Mouse (Mus musculus): ENCODE results near the gene Apol8.

Gene Apol8

DNA sequence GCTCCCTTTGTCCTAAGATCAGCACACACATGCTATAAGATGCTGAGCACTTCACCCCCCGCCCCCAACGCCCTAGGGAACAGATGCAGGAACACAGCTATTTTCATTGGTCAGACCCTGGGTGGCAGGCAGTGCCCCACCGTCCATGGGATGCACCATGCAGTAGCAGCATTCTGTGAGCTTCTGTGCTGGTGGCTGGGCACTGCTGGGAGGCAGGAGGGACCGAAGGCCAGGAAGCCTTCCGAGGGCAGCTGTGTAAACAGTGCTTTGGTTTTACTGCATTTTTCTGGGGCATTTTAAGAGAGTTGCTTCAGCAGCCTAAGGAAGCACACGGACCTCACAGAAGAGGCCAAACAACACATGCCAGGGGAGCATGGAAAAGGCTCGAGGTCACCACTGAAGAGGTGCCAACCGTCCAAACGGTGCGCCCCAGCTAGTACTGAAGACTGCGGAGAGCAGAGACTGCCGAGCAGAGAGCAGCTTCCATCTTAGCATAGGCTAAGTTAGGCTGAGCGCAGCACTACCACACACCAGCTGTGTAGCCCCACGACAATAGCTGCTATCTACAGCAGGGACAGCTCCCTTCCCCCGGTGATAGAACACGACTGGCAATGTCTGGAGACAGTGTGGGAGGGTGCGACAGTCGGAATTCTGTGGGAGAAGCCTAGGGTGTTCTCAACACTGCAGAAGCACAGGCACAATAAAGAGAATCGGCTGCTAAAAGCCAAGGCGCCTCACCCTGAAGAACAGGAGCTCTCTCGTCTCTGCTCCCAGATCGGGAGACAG, 27.4 kb upstream of the Apol8 start:
- DNase-seq = no peak

- DNase-seq = no peak
Observed at GRCm38 (mm10) chr15:77782449-77783014, 25.7 kb upstream of the Apol8 start.

DNA sequence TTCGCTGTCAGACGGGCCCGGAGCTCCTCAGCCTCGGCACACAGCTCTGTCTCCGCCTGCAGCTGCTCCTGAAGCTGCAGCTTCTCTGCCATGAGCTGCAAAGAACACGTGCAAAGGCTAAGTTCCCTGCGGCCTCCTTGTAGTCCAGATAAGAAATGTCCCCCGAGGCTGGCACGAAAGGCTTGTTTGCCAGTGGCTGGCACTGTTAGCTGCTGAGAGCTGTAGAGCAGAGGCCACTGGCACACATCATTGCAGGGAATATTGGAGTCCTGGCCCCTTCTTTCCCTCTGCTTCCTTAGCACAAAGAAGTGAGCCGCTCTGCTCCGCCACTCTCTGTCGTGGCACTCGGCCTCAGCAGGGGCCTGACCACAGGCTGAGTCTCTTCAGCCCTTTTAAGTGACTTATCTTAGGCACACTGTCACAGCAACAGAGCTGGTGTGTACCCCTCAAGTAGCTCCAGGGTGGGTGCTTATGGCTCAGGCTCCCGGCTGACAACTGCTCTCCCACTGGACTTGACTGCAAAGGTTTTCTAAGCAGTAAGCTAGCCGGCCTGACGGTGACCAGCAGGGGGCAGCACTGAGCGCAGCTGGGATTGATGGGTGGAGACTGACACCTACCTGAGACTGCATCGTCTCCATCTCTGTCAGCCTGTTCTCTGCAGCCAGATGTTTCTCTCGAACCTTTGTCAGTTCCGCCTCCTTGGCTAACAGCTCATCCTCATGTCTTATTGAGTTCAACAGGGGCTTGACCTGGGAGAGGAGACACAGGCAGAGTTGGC, 18.6 kb upstream of the Apol8 start:
- DNase-seq = peak; percentile 86

- no peak for DNase-seq
Observed at GRCm38 (mm10) chr15:77774303-77774702, 17.5 kb upstream of the Apol8 start.

GRCm38 (mm10) chr15:77773099-77773915, 16.5 kb upstream of the Apol8 start:
- no peak for DNase-seq

GRCm38 (mm10) chr15:77770942-77771341, 14.1 kb upstream of the Apol8 start:
- no peak for DNase-seq

- no peak for DNase-seq
Observed at GRCm38 (mm10) chr15:77770341-77770740, 13.5 kb upstream of the Apol8 start.

DNA sequence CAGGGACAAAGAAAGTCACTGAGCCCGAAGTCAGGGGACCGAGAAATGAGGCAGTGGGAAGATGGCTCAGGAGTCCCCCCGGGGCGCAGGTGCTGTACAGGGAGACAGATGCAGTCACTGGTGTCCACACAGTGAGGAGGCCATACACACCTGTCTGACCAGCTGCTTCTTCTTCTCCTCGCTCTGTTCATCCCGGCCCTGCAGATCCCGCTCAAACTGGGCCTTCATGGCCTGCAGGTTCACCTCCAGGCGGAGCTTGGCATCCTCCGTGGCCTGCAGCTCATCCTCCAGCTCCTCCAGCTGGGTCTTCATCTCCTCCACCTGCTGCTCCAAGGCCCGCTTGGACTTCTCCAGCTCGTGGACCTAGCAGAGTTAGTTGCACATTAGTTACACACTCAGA, 10.2 kb upstream of the Apol8 start:
- no peak for DNase-seq

- DNase-seq = no peak
Observed at GRCm38 (mm10) chr15:77765484-77766093, 8.8 kb upstream of the Apol8 start.

GRCm38 (mm10) chr15:77764391-77765006, 7.7 kb upstream of the Apol8 start:
- no peak for DNase-seq

GRCm38 (mm10) chr15:77763702-77764101, 6.9 kb upstream of the Apol8 start:
- DNase-seq = no peak

DNA sequence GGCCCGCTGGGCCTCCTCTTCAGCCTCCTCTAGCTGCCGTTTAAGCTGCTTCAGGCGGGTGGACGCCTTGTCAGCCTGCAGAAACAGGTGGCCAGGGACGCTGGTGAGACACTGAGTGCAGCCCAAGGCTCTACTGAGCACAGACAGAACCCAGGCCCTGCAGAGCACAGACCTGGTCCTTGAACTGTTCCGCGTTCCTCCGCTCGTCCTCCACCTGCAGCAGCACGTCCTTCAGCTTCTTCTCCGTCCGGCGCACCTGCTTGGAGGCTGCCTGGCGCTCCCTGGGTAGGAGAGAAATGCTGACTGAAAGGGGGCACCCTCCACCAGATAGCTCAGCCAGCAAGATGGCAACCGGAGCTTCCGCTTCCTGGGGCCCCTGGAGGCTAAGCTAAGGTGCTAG, 6.2 kb upstream of the Apol8 start:
- no peak for DNase-seq

DNA sequence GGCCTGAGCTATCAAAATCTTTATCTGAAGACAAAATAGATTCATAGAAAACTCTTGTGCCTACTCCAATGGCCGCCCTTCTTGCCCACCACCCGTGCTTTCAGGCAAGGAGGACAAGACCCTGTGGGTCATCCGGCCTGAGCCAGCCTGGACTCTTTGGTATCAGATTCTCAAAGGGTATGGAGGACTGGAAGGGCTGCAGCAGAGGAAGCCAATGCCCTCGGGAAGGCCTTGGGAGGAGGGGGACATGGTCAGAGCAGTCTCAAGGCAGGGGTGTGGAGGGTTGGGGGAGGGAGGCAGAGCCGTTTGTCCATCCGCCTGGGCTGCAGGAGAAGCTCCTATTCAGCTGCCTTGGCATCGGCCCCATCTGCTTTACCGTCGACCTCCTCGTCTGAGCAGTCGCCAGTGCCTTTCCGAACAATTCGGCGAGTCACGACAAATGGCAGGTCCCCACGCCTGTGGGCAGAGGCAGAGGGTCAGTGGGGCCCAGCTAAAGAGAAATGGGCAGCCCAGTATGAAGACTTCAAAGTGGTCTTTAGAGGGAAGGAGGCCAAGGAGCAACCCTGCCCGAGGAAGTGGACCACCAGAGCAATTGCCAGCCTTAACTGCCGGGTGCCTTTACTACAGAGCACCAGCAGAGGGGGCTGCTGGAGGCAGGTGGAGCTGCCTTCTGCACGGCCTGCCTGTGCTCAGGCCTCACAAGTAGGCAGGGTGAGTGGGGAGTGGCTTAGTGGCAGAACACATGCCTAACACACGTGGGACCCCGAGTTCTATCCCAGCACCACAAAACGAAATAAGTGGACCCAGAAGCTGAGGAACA, 5.0 kb upstream of the Apol8 start:
- DNase-seq = no peak

DNA sequence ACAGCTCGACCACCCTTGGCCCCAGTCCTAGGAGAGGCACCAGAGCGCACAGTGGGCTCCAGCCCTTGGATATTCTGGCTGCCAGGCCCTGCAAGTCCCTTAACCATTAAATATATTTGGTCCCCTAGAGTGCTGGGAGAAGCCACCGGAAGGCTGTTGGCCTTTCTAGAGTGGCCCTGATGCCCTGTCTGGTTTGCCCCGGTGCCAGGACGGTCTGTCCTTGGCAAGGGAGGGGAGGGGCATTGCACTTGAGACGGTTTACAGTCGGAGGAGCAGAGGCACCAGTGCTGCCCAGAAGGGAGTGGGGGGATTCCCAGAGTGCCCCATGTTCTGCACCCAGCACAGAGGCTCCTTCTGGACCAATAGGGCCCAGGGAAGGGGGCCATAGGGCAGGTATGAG, 4.3 kb upstream of the Apol8 start:
- no peak for DNase-seq

DNA sequence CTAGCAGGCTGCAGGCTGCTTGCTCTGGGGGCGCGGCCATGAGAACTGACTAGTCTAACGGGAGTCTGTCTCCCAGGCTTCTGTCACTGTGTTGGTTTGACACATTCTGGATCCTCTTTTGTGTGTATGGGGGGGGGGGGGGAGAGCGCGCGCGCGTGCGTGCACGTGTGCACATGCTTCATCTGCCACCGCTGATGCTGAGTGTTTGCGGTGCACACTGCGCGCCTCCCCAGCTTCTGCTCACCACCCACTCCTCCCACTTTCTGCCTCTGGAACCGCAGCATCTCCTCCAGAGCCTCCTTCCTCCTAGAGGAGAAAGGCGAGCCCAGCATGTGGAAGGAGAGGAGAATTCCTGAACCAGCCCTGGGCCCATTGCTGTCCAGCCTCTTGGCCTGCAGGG, 3.2 kb upstream of the Apol8 start:
- DNase-seq = no peak

GRCm38 (mm10) chr15:77757586-77758226, 903 bp upstream of the Apol8 start:
- DNase-seq = no peak

DNA sequence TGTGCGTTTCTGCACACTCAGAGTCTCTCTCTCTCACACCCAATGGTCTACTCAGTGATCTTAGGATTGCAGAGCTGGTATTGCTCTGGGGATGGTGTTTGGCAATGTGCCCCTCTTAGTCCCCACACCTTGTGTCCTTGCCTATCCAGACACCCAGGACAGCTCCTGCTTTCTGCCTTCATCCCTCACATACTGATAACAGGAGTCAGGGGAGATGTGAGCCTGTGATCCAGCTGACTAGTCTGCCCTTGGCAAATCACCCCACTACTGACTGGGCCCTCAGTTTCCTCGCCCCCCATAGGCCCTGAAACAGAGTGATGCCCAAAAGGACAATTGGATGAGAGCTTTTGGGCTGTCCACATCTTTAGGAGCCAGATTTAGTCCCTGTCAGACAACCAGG, 722 bp downstream of the Apol8 start:
- DNase-seq = no peak

GRCm38 (mm10) chr15:77755132-77755531, 1.7 kb downstream of the Apol8 start:
- no peak for DNase-seq

GRCm38 (mm10) chr15:77752443-77752842, 4.4 kb downstream of the Apol8 start:
- no peak for DNase-seq

- DNase-seq = no peak
Observed at GRCm38 (mm10) chr15:77750461-77750860, 6.3 kb downstream of the Apol8 start.

DNA sequence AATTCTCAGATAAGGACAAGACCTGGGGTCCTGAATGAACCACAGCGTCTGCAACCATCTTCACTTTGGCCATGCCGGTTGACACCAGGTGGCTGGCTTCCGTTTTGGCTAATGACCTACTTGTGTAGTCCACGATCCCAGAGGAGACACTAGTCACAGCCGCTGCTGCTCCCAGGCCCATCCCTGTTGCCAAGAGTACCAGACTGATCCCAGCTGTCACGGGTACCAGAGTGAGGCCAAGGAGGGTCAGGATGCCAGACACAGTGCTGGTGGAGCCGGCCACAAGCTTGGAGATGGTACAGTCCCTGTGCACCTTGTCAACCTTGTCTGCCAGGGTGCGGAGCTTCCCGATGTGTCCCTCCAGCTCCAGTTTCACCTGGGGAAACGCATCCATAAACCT, 7.1 kb downstream of the Apol8 start:
- DNase-seq = no peak

Measured in cerebellum, adult 8-10 months (tissue).